Mouse (Mus musculus) erythroblast, embryonic 14.5 days (primary cell): ENCODE measurements around the gene Ypel3.

ENCODE experiments used
- GATA1 ChIP-seq: IDR thresholded peaks from 2 replicates; pipeline ENCODE4 v1.6.1; 2012; ENCODE audit warnings: low read length, inconsistent platforms, mixed read lengths
- TAL1 ChIP-seq: IDR thresholded peaks from 3 replicates; pipeline ENCODE4 v1.6.1; 2012; ENCODE audit warnings: low read length, inconsistent platforms, mixed read lengths

GRCm38 (mm10) chr7:126825952-126826351 is 49.2 kb downstream of the Ypel3 start:
- TF ChIP-seq GATA1 (no peak), TAL1 (no peak)
